Mouse (Mus musculus): ENCODE results near the gene Pcbp2.

DNA sequence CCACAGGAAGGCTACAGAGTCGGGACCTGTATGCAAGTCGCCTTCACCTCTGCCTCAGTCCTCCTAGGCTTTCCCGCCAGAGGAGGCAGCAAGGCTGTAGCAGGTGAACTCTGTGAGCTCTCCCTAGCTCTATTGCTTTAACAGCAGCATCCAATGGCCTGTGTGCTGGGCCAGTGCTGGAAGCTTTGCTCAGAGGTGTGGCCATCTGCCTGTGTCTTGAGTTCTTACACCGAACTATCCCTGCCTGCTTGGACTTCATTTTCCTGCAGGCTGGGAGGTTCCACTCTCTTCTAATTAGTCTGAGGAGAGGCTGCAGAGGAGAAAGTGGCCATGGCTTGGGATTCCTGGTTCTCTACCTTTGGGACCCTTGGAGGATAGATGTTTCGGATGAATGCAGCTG lies 41.7 kb downstream of the Pcbp2 start:
- no peak for TF ChIP-seq CTCF (IDR thresholded peaks at IDR 0.05; ENCODE audit: extremely low read depth, insufficient read depth, low read length)
- TF ChIP-seq POLR2A (IDR thresholded peaks at IDR 0.05; ENCODE audit: extremely low read depth, insufficient read depth, low read length) = no peak
